Mouse (Mus musculus) mesoderm, embryonic 11.5 days (tissue): Measurements from ENCODE around the gene Tcfl5.

Source experiments
- DNase-seq: peaks from one replicate; pipeline ENCODE4 v3.0.0-alpha.2; 2012; ENCODE audit warnings: low read depth, low spot score

Gene Tcfl5

GRCm38 (mm10) chr2:180598157-180598705 lies 44.3 kb downstream of the Tcfl5 start:
- DNase-seq: peak; percentile 38

- no peak for DNase-seq
These were observed 45.0 kb downstream of the Tcfl5 start, which contains the start of gene Col9a3 for GRCm38 (mm10) chr2:180597490-180597889. TSS of gene Col9a3 (plus strand) at chr2:180597790.

GRCm38 (mm10) chr2:180589123-180589831 lies 53.2 kb downstream of the Tcfl5 start, which contains the start of gene Ogfr:
TSS of gene Ogfr (plus strand) at chr2:180589245.
- DNase-seq: peak; percentile 89

- no peak for DNase-seq
These were observed 53.8 kb downstream of the Tcfl5 start for GRCm38 (mm10) chr2:180588736-180589122.

- no peak for DNase-seq
These were observed 59.4 kb downstream of the Tcfl5 start for GRCm38 (mm10) chr2:180583154-180583507.

GRCm38 (mm10) chr2:180582481-180583153 lies 59.9 kb downstream of the Tcfl5 start:
- peak; percentile 97 for DNase-seq

GRCm38 (mm10) chr2:180581002-180581401 lies 61.5 kb downstream of the Tcfl5 start, which contains the start of gene Mrgbp:
TSS of gene Mrgbp (plus strand) at chr2:180581304.
- no peak for DNase-seq

- DNase-seq: peak; percentile 81
These were observed 63.8 kb downstream of the Tcfl5 start for GRCm38 (mm10) chr2:180578686-180579085.

- DNase-seq: no peak
These were observed 66.0 kb downstream of the Tcfl5 start for GRCm38 (mm10) chr2:180576482-180576881.
